Mouse (Mus musculus): Measurements from ENCODE around the gene Fgfr2. TPM values are rescaled to one million over a fixed set of nuclear protein-coding genes. Genes with fewer than 3 reads are reported as not detected.
A peak's percentile ranks its signal among the peaks of the same experiment; 100 is the strongest.

Gene Fgfr2
- polyA plus RNA-seq, 1 experiment from 2014 or later: 81.1 TPM

GRCm38 (mm10) chr7:130189901-130190300 lies 2933.2 kb downstream of the Fgfr2 start:
- WGBS: 84% methylated on average over 4 of the region's 4 CpGs
- Histone ChIP-seq H3K4me2 (replicated peaks) (no peak overlapping the region), H3K9ac (no peak overlapping the region), H3K27ac (no peak overlapping the region), H3K4me1 (no peaks in the 10 kb centered on the region; the same call in 1 of the 2 replicates), H3K4me3 (no peak overlapping the region), H3K27me3 (no peaks in the 10 kb centered on the region), H3K36me3 (peaks cover 19% of the 10 kb centered on the region), H3K9me3 (replicated peaks) (no peaks in the 10 kb centered on the region)
- ATAC-seq (ENCODE audit: low FRiP score): no peak

- WGBS: 93% methylated on average over 2 of the region's 2 CpGs
- H3K9me3 ChIP-seq (replicated peaks): no peaks in the 10 kb centered on the region
- H3K27ac ChIP-seq: no peak overlapping the region
- no peaks in the 10 kb centered on the region for H3K27me3 ChIP-seq
- no peak overlapping the region for H3K9ac ChIP-seq
- no peak overlapping the region for H3K4me3 ChIP-seq
- H3K4me1 ChIP-seq: no peaks in the 10 kb centered on the region; the same call in 1 of the 2 replicates
- no peak for ATAC-seq (ENCODE audit: low FRiP score)
- H3K36me3 ChIP-seq: peaks cover 19% of the 10 kb centered on the region
- H3K4me2 ChIP-seq (replicated peaks): no peak overlapping the region
Measured at GRCm38 (mm10) chr7:130188108-130188507, 2935.0 kb downstream of the Fgfr2 start.

DNA sequence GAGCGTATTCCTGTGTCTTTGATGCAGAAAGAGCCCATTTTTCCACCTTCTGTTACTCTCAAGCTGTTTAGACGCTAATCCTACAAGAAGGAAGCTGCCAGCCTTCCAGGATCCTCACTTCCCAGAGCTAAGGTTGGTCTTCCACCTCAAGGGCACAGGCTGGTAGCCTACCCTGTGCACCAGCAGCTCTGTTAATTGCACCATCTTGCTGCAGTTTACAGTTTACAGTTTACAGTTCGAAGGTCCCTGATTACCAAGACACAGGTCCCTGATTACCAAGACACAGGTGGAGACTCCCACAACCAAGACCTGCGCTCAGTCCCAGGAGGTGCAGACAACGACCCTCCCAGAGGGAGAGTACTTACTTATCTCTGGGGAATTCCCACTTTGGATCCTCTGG lies 2938.3 kb downstream of the Fgfr2 start:
- Histone ChIP-seq H3K36me3 (peaks cover 15% of the 10 kb centered on the region), H3K27me3 (no peaks in the 10 kb centered on the region)
- ATAC-seq (ENCODE audit: low FRiP score): no peak

GRCm38 (mm10) chr7:130183960-130184359 lies 2939.2 kb downstream of the Fgfr2 start:
- WGBS: 47% methylated on average over 5 of the region's 5 CpGs

More for the DNA sequence above, 2938.3 kb downstream of the Fgfr2 start:
- Histone ChIP-seq H3K4me2 (replicated peaks) (no peak overlapping the region), H3K4me3 (no peak overlapping the region), H3K9ac (no peak overlapping the region), H3K9me3 (replicated peaks) (no peaks in the 10 kb centered on the region), H3K4me1 (peaks cover 12% of the 10 kb centered on the region; the same call in 1 of the 2 replicates), H3K27ac (no peak overlapping the region)
- 88% methylated on average over 5 of the region's 5 CpGs for WGBS

DNA sequence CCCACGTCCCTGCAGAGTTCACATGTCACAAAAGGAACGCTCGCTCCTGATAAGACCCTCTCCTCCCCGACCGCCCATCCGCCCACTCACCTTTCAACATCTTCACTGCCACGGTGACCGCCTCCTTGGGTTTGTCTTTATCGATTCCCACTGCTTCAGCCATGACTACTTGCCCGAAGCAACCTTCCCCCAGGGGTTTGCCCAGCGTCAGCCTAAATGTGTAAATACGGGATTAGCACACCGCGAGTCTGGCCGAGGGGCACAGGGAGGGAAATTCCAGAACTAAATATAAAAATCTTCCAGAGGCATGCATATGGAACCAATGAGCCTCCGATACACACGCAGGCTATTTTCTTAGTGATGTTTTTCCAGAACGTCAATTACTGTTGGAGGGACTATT lies 2940.6 kb downstream of the Fgfr2 start:
- H3K4me2 ChIP-seq (replicated peaks): peak overlapping the region; percentile 36
- H3K27me3 ChIP-seq: no peaks in the 10 kb centered on the region
- H3K9ac ChIP-seq: no peak overlapping the region
- no peaks in the 10 kb centered on the region for H3K9me3 ChIP-seq (replicated peaks)
- ATAC-seq (ENCODE audit: low FRiP score): no peak
- H3K4me3 ChIP-seq: no peak overlapping the region
- 0 out of 2 replicates have a peak overlapping the region, but pooled peaks have one; percentile 40 for H3K27ac ChIP-seq
- WGBS: 19% methylated on average over 18 of the region's 18 CpGs
- peaks cover 18% of the 10 kb centered on the region; the same call in 1 of the 2 replicates for H3K36me3 ChIP-seq
- peaks cover 12% of the 10 kb centered on the region; the same call in 1 of the 2 replicates for H3K4me1 ChIP-seq

More at GRCm38 (mm10) chr7:130183960-130184359, 2939.2 kb downstream of the Fgfr2 start:
- Histone ChIP-seq H3K9me3 (replicated peaks) (no peaks in the 10 kb centered on the region), H3K27ac (no peak overlapping the region), H3K27me3 (no peaks in the 10 kb centered on the region), H3K4me2 (replicated peaks) (no peak overlapping the region), H3K36me3 (peaks cover 15% of the 10 kb centered on the region), H3K4me3 (no peak overlapping the region), H3K4me1 (peaks cover 12% of the 10 kb centered on the region; the same call in 1 of the 2 replicates), H3K9ac (no peak overlapping the region)
- ATAC-seq (ENCODE audit: low FRiP score): no peak

DNA sequence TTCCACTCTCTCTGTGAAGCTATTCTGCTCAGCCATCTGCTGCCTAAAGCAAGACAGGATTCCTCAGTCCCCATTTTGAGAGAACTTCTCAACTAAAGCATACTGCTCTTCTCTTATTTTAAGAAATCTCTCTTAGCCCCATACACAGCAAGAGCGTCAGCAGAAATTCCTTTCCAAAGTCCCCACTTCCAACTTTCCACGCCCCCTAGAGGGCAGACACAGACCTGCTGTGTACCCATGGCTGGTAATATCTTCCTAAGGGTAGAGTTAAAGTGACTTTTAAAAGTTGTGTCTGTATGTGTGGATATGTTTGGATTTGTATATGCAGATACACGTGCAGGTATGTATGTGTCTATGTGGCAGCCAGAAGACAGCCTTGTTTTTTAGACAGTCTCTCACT lies 2944.2 kb downstream of the Fgfr2 start:
- 53% methylated on average over 3 of the region's 3 CpGs for WGBS
- Histone ChIP-seq H3K4me2 (replicated peaks) (no peak overlapping the region), H3K9me3 (replicated peaks) (no peaks in the 10 kb centered on the region), H3K36me3 (peaks cover 12% of the 10 kb centered on the region; the same call in 1 of the 2 replicates), H3K4me3 (no peak overlapping the region), H3K27me3 (no peaks in the 10 kb centered on the region), H3K27ac (no peak overlapping the region), H3K9ac (no peak overlapping the region), H3K4me1 (peaks cover 16% of the 10 kb centered on the region; the same call in 1 of the 2 replicates)
- ATAC-seq (ENCODE audit: low FRiP score): no peak

DNA sequence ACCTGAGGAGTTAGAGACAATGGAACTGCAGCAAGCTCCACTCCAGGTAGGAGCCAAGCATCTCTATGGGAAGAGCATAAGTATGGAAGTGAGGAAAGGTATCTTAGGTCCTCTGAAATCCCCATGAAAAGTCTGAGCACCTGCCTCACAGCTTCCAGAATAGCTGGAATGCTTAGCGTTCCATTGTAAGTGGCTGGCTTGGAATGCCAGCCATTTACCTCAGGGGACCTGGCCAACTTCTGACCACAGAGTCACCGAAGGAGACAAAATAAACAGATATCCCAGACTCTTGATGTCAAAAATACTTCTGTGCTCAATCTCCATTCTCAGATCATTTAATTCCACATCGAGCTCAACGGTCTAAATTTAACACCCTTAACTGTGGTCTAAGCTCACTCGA lies 2946.1 kb downstream of the Fgfr2 start:
- ATAC-seq (ENCODE audit: low FRiP score): no peak
- H3K36me3 ChIP-seq: peaks cover 17% of the 10 kb centered on the region

GRCm38 (mm10) chr7:130174525-130174924 lies 2948.6 kb downstream of the Fgfr2 start:
- Histone ChIP-seq H3K4me2 (replicated peaks) (no peak overlapping the region), H3K4me3 (no peak overlapping the region), H3K27me3 (no peaks in the 10 kb centered on the region), H3K27ac (0 out of 2 replicates have a peak overlapping the region, but pooled peaks have one; percentile 12), H3K4me1 (0 out of 2 replicates have a peak, but pooled peaks cover 4% of the 10 kb centered on the region), H3K9ac (no peak overlapping the region), H3K36me3 (peaks cover 33% of the 10 kb centered on the region), H3K9me3 (replicated peaks) (no peaks in the 10 kb centered on the region)
- no peak for ATAC-seq (ENCODE audit: low FRiP score)
- 69% methylated on average over 7 of the region's 7 CpGs for WGBS

More for the DNA sequence above, 2946.1 kb downstream of the Fgfr2 start:
- Histone ChIP-seq H3K4me3 (no peak overlapping the region), H3K4me2 (replicated peaks) (no peak overlapping the region), H3K27me3 (no peaks in the 10 kb centered on the region), H3K9ac (no peak overlapping the region), H3K9me3 (replicated peaks) (no peaks in the 10 kb centered on the region), H3K27ac (no peak overlapping the region), H3K4me1 (peaks cover 8% of the 10 kb centered on the region; the same call in 1 of the 2 replicates)
- 80% methylated on average over 5 of the region's 5 CpGs for WGBS

DNA sequence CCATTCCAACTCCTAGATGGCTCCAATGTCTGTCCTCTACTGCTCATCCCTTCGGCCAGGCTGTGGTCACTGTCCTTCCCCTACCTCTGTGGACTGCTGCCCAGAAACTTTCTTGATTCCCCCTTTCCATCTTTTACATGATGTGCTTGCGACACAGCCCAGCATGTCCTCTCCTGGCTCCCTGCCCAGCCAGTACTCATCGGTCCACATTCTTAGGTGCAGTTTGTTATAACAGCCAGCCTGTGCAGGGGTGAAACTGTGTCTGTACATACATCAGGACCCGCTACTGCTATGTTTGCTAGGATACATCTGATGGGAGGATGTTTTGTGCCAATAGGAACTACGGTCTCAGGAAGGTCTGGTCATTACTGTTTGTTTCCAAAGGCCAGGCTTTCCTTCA lies 2949.2 kb downstream of the Fgfr2 start:
- Histone ChIP-seq H3K4me2 (replicated peaks) (no peak overlapping the region), H3K36me3 (peaks cover 39% of the 10 kb centered on the region), H3K27me3 (no peaks in the 10 kb centered on the region), H3K9me3 (replicated peaks) (no peaks in the 10 kb centered on the region), H3K4me3 (no peak overlapping the region), H3K4me1 (0 out of 2 replicates have a peak, but pooled peaks cover 4% of the 10 kb centered on the region), H3K27ac (no peak overlapping the region), H3K9ac (no peak overlapping the region)
- WGBS: 80% methylated on average over 5 of the region's 5 CpGs
- no peak for ATAC-seq (ENCODE audit: low FRiP score)

DNA sequence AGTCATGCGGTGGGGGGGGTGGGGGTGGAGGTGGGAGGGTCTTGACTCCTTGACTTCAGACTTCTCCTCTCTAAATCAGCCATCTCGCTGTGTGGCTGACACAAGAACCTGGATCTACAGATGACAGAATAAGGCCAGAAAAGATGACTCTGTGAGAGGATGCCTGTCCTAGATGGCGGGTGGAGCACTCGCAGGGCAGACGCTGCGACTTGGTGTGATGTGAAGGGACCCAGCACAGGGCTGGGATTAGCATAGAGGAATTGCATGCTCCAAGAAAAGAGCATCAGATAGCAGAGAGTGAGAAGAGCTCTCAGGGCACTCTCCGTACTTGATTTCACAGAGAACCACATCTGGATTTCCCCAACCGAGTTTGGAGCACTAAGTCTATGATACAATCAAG lies 2953.0 kb downstream of the Fgfr2 start:
- H3K27me3 ChIP-seq: no peaks in the 10 kb centered on the region
- H3K9me3 ChIP-seq (replicated peaks): no peaks in the 10 kb centered on the region
- ATAC-seq (ENCODE audit: low FRiP score): no peak
- 77% methylated on average over 8 of the region's 8 CpGs for WGBS
- no peak overlapping the region for H3K27ac ChIP-seq
- peaks cover 34% of the 10 kb centered on the region for H3K36me3 ChIP-seq
- H3K4me1 ChIP-seq: peaks cover 10% of the 10 kb centered on the region
- H3K4me2 ChIP-seq (replicated peaks): no peak overlapping the region
- no peak overlapping the region for H3K4me3 ChIP-seq
- H3K9ac ChIP-seq: no peak overlapping the region

DNA sequence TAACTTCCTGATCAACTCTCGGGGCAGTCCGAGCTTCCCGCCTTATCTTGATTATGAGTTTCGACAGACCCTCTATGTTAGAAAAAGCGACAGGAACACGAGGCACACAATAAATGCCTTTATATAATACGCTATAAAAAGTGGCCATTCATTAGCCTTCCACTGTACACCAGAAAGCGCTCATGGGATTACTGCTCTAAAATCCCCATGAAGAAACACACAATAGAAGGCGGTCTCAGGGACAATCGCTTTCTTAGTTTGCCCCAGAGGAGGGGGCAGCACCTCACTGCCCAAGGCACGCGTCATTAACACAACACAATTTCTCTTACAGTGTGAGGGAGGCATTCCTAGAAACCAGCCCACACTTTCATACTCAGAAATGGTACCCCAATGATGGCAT lies 2954.9 kb downstream of the Fgfr2 start:
- no peak overlapping the region for H3K4me2 ChIP-seq (replicated peaks)
- peaks cover 6% of the 10 kb centered on the region for H3K4me1 ChIP-seq
- no peak overlapping the region for H3K9ac ChIP-seq
- H3K36me3 ChIP-seq: peaks cover 41% of the 10 kb centered on the region
- H3K27ac ChIP-seq: no peak overlapping the region
- H3K4me3 ChIP-seq: no peak overlapping the region
- H3K9me3 ChIP-seq (replicated peaks): no peaks in the 10 kb centered on the region
- peak; percentile 38; the same call in 1 of the 2 replicates for ATAC-seq (ENCODE audit: low FRiP score)
- H3K27me3 ChIP-seq: no peaks in the 10 kb centered on the region
- WGBS: 50% methylated on average over 12 of the region's 12 CpGs

- peaks cover 6% of the 10 kb centered on the region for H3K4me1 ChIP-seq
- no peaks in the 10 kb centered on the region for H3K9me3 ChIP-seq (replicated peaks)
- no peaks in the 10 kb centered on the region for H3K27me3 ChIP-seq
- H3K27ac ChIP-seq: no peak overlapping the region
- no peak overlapping the region for H3K4me3 ChIP-seq
- H3K9ac ChIP-seq: no peak overlapping the region
- H3K36me3 ChIP-seq: peaks cover 43% of the 10 kb centered on the region
- no peak for ATAC-seq (ENCODE audit: low FRiP score)
- WGBS: 80% methylated on average over 5 of the region's 5 CpGs
- no peak overlapping the region for H3K4me2 ChIP-seq (replicated peaks)
Measured at GRCm38 (mm10) chr7:130167261-130167660, 2955.9 kb downstream of the Fgfr2 start.

- WGBS: 46% methylated on average over 4 of the region's 4 CpGs
- H3K4me1 ChIP-seq: peaks cover 10% of the 10 kb centered on the region
- H3K36me3 ChIP-seq: peaks cover 36% of the 10 kb centered on the region
Measured at GRCm38 (mm10) chr7:130166190-130166589, 2957.0 kb downstream of the Fgfr2 start.

More at GRCm38 (mm10) chr7:130166190-130166589, 2957.0 kb downstream of the Fgfr2 start:
- H3K9me3 ChIP-seq (replicated peaks): no peaks in the 10 kb centered on the region
- H3K27me3 ChIP-seq: no peaks in the 10 kb centered on the region
- H3K9ac ChIP-seq: no peak overlapping the region
- no peak overlapping the region for H3K4me2 ChIP-seq (replicated peaks)
- no peak for ATAC-seq (ENCODE audit: low FRiP score)
- no peak overlapping the region for H3K4me3 ChIP-seq
- no peak overlapping the region for H3K27ac ChIP-seq

All from hindbrain, embryonic 12.5 days (tissue).